Mouse (Mus musculus): ENCODE measurements at regions not wholly inside any gene's neighbourhood (a gene's known extent, or its start where the extent isn't known, plus 50 kb on each side); places are given as distances from the start of the nearest gene placed in this dataset.

- DNase-seq, result no peak
- intact Hi-C loops (cut with DNase I; ENCODE audit: low total_unique reads), result no loop called here
These were observed 190.1 kb downstream of the Nuf2 start for GRCm38 (mm10) chr1:169341131-169341530.

- intact Hi-C loops (cut with DNase I; ENCODE audit: low total_unique reads), result no loop called here
- DNase-seq, result no peak
These were observed 192.8 kb downstream of the Nuf2 start for GRCm38 (mm10) chr1:169338461-169338860.

DNA sequence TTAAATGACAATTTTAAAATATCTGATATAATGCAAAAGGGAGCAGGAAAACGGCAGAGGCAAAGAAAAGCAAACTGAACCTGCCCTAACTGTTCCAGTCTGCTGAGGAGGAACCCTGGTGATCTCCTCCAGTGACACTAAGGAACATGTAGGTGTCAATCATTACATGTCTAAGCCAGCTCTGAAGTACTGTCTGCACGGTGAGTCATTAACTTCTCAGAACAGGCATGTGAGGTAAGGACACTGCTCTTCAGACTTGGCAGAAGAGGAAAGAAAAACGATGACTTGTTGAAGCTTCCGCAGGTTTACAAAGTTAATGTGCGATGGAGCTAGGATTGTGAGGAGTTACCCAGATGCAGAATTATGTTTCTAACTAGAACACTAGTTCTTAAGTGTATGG lies 199.1 kb downstream of the Nuf2 start:
- DNase-seq, result no peak
- intact Hi-C loops (cut with DNase I; ENCODE audit: low total_unique reads), result no loop called here

DNA sequence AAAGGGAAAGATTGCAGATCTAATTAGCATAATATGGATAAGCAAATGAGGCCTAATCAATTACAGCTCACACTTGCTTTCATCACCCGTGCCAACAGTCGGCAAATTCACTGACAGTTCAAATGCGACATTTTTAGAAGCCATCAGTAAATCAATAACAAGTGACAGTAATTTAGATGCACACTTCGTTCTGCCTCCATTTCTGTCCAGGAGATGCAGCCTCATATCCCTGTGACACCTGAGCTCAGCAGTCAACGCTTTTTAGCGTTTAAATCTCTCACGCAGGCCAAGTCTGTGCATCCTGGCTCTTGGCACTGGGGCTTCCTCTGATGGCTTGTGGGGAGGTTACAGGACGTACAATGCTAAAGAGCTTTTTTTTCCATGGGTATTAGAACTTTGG lies 218.0 kb downstream of the Nuf2 start:
- intact Hi-C loops (cut with DNase I; ENCODE audit: low total_unique reads), result no loop called here
- no peak for DNase-seq

- no peak for DNase-seq
- intact Hi-C loops (cut with DNase I; ENCODE audit: low total_unique reads), result no loop called here
These were observed 247.8 kb downstream of the Nuf2 start for GRCm38 (mm10) chr1:169283440-169283839.

DNA sequence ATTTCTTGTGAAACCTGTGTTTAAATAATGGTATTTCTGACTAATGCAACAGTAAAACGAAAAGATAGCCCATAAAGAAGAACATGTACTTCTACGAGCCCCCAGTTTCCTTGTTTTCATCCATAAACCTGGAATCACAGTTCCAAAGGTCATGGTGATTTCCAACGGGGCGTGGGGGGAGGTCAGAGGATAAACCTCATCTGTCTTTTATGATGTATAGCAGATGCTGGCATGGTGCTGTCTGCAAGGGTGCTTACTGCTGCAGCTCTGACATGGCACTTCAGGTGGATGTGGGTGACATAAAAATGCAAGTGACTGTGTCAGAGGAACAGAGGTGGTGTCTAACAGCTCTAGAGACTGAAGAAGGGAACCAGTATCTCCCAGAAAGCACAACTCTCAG lies 260.5 kb downstream of the Nuf2 start:
- intact Hi-C loops (cut with DNase I; ENCODE audit: low total_unique reads), result no loop called here
- DNase-seq, result no peak

DNA sequence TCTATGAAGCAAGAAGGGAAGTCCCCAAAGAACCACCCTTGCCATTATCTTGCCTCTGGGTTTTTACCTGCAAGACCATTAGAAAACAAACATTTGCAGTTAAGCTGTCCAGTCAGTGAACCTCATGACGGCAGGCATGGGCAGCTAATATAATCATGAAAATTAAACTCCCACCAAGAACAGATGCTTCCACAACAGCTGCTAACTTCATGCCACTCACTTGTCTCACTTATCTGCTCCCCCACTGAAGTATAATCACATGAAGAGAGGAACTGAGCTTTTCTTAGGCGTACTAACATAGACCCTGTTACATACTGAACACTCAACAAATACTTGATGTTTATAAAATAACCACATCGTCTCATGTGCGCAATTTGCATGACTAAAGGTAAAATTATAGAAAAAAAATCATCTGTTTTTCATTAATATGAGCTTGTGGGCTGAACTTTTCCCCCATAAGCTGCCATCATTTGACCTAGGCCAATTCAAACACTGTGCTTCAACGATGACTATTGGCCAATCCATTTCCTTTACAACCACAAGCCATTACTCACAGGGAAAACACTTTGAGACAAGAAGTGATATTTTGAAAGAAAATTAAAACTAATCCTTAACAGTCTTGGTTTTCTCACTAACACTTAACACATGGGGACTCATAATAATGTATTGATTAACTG lies 267.1 kb downstream of the Nuf2 start:
- DNase-seq, result no peak
- intact Hi-C loops (cut with DNase I; ENCODE audit: low total_unique reads), result no loop called here

DNA sequence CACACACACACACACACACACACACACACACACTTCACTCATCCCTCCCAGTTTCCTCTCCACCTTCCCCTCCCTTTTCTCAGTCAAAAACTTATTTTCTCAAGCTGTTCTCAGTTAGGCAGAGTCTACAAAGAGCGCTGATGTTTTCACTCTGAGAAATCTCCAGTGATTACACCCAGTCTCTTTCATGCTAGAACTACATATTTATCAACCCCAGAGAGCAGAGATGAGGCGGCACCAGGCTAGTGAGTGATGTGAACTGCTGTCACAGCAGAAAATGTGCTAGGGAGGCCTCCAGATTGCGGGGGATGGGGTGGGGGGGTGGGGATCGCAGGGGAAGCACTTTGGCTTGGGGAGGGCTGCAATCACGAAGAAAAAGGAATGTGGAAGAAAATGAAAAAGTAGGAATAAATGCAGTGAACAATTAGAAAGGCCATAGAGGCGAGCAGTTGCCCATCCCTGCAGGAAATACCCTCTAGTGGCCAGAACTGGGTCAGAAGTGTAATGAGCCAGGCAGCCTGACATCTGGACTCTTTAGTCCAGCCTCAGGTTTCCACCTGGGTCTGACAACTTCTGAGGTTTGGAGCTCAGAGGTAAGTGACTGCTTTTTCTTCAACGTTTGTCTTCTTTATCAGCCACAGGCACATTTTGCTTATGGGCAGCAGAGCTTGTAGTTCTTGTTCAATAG lies 276.9 kb downstream of the Nuf2 start:
- intact Hi-C loops (cut with DNase I; ENCODE audit: low total_unique reads), result no loop called here

GRCm38 (mm10) chr1:169252189-169252588 lies 279.1 kb downstream of the Nuf2 start:
- no peak for DNase-seq
- intact Hi-C loops (cut with DNase I; ENCODE audit: low total_unique reads), result no loop called here

More for the DNA sequence above, 276.9 kb downstream of the Nuf2 start:
- DNase-seq, result no peak

GRCm38 (mm10) chr1:169249021-169249420 lies 282.2 kb downstream of the Nuf2 start:
- intact Hi-C loops (cut with DNase I; ENCODE audit: low total_unique reads), result no loop called here
- no peak for DNase-seq

- intact Hi-C loops (cut with DNase I; ENCODE audit: low total_unique reads), result no loop called here
- no peak for DNase-seq
These were observed 290.9 kb downstream of the Nuf2 start for GRCm38 (mm10) chr1:169240377-169240776.

DNA sequence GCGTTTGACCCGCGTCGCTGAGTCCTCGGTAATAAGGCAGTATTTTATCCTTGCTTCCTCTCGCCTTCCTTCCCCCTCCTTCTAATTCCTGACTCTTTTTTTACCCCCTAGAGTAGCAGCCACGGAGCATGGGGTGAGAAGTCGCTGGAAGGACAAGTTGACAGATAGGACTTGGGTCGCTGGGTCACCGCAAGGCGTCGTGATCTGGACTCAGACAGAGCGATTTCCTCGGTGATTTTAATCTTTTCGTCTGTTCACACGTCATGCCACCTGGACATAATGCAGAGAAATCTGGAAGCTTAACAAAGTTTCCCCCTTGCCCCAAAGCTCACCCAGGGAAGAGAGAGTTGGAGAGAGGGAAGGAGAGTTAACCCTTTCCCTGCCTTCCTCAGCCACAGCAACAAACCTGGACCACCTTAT lies 292.6 kb downstream of the Nuf2 start:
- DNase-seq, result no peak
- intact Hi-C loops (cut with DNase I; ENCODE audit: low total_unique reads), result loop anchor here (5.0 kb wide), 1 partner anchor 1046 kb away; no protein-coding TSS in a partner anchor

- intact Hi-C loops (cut with DNase I; ENCODE audit: low total_unique reads), result loop anchor here (5.0 kb wide), 1 partner anchor 1043 kb away; no protein-coding TSS in a partner anchor
- no peak for DNase-seq
These were observed 296.0 kb downstream of the Nuf2 start for GRCm38 (mm10) chr1:169235276-169235681.

GRCm38 (mm10) chr1:169233368-169233767 lies 297.9 kb downstream of the Nuf2 start:
- intact Hi-C loops (cut with DNase I; ENCODE audit: low total_unique reads), result no loop called here
- no peak for DNase-seq

DNA sequence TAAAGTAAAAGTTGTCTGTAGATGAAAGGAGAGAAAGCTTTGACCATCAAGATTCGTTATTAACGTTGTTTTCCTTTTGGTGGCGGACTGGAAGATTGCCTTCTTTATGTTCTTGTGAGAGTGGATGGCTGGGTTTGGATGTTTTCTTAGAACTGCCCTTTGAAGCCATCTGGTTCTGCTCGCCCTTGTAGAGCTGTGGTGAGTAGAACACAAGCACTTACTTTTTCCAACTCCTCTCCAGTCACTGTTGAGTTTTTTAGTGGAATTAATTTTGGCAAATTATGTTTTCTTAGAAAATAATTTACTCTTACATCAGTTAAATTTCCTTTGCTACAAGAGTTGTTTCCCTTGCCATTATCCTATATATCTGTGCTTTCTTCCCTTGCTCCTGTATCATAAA lies 301.2 kb downstream of the Nuf2 start:
- DNase-seq, result no peak
- intact Hi-C loops (cut with DNase I; ENCODE audit: low total_unique reads), result no loop called here

DNA sequence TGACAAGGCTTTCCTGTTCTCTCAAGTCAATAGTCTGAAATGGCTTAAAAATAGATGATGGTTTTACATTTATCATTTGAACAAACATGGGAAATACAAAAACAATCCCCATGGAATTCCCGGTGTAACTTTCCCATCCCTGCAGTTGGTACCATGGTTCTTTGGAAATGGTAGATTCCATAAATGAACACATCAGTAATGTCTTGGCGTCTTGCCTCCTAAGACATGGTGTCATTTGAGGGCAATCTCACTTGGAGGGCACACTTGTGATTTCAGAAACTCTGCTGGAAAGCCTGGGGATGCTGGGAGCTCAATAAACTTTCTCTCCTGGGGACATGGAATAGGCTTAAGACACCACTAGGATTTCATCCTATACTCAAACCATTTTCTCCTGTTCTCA lies 306.8 kb downstream of the Nuf2 start:
- intact Hi-C loops (cut with DNase I; ENCODE audit: low total_unique reads), result no loop called here
- DNase-seq, result no peak

DNA sequence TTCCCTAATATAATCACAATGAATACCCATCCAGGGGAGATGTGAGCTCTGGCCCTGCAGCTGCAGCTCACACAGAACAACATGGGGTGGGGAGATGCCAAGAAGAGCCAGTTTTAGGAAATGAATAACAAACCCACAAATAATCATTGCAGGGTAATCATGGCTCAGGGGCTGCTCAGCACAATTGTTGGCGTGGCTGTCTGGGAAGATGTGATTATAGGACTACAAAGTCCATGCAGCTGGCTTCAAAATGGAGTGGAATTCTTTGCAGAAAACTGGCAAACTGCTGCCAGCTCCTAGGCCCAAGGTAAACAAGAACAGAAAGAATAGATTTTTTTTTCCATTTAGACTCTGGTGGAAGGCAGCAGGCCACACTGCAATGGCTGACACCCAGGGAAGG lies 343.6 kb downstream of the Nuf2 start:
- intact Hi-C loops (cut with DNase I; ENCODE audit: low total_unique reads), result no loop called here

GRCm38 (mm10) chr1:169170405-169170804 lies 360.9 kb downstream of the Nuf2 start:
- intact Hi-C loops (cut with DNase I; ENCODE audit: low total_unique reads), result no loop called here
- no peak for DNase-seq

More for the DNA sequence above, 343.6 kb downstream of the Nuf2 start:
- no peak for DNase-seq

DNA sequence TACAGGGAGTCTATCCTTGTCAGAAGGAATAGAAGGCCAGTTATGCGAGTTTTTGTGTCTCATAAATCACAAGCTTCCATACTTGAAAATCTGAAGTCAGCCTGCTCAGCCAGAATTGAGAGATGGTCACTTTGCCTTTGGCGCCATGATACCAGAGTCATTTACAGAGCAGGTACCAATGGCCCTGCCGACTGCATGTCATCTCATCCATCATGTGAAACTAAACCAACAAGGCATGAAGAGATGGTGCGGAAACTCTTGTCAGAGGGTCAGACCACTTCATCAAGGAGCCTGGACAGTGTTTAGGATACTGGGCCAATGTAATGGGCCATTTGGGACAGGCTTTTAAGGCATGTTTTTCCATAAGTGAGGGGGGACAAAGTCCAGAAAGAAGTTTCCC lies 363.2 kb downstream of the Nuf2 start:
- intact Hi-C loops (cut with DNase I; ENCODE audit: low total_unique reads), result no loop called here

GRCm38 (mm10) chr1:169166041-169166850 lies 365.0 kb downstream of the Nuf2 start:
- DNase-seq, result no peak
- intact Hi-C loops (cut with DNase I; ENCODE audit: low total_unique reads), result no loop called here

More for the DNA sequence above, 363.2 kb downstream of the Nuf2 start:
- DNase-seq, result no peak

Data from gastrocnemius, postnatal 14 days (tissue).